Mouse (Mus musculus) megakaryocyte, embryonic 14.5 days (primary cell): ENCODE measurements around the gene Dnah11.

Source experiments
- FLI1 ChIP-seq: IDR thresholded peaks from 2 replicates; pipeline ENCODE4 v1.6.1; 2012; ENCODE audit warnings: low read length, inconsistent platforms, mixed read lengths
- GATA1 ChIP-seq: IDR thresholded peaks from 3 replicates; pipeline ENCODE4 v1.6.1; 2012; ENCODE audit warnings: mixed read lengths, low read length, inconsistent platforms, borderline replicate concordance

- TF ChIP-seq GATA1 (no peak), FLI1 (no peak)
These were observed 295.2 kb downstream of the Dnah11 start for GRCm38 (mm10) chr12:117903671-117904070.
